Mouse (Mus musculus): ENCODE data around the gene Tdrd3. TPM values are rescaled to one million over a fixed set of nuclear protein-coding genes. Genes with fewer than 3 reads are reported as not detected.
A peak's percentile ranks its signal among the peaks of the same experiment; 100 is the strongest.

Tdrd3 gene
- polyA plus RNA-seq, 1 experiment = 4.9 TPM

DNA sequence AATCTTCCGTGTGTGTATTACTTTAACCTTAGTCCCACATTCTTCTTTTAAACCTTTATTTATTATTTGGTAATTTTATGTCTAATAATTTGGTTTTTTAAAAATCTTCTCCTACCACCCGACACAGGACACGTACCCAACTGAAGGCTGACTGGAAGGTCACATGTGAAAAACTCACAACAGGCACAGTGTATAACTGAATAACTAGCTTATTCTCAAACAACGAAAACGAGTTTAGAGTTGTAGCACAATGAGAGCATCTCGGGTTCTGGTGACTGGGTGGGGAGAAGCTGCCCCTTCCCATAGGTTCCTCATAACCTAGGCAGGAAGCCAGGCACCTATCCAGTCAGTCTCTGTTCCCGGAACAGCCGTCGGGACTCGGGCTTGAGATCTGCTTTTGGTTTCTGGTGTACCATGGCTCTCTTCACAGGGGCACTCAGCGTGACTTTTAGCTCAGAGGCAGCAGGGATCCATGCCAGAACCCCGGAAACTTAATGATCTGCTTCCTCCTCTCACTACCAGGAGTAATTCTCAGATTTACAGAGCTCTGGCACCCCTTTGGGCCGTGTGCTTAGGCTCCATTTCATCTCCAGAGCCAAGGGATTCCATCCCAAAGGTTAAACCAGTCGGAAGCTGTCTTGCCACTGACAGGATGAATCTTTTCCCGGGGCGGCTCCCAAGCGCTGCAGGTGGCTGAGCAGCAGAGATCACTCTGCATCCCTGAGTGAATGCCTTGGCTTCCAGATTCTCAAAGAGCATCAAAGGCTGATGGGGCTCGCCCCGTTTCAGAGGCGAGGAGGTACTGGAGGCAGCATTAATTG lies 151.4 kb downstream of the Tdrd3 start:
- Histone ChIP-seq H3K79me2 (ENCODE audit: control insufficient read depth, insufficient read depth) (no peaks in the 10 kb centered on the region), H3K79me3 (ENCODE audit: low read depth) (no peaks in the 10 kb centered on the region), H3K4me3 (ENCODE audit: insufficient read depth, poor library complexity, severe bottlenecking) (no peak overlapping the region), H3K27me3 (ENCODE audit: control insufficient read depth, insufficient read depth, insufficient read length) (peaks cover 6% of the 10 kb centered on the region), H3ac (ENCODE audit: control insufficient read depth, insufficient read length, low read depth) (no peak overlapping the region), H3K36me3 (ENCODE audit: control insufficient read depth, insufficient read depth) (no peaks in the 10 kb centered on the region)
- no peak for TF ChIP-seq CEBPB (IDR thresholded peaks at IDR 0.05; ENCODE audit: low read depth)

DNA sequence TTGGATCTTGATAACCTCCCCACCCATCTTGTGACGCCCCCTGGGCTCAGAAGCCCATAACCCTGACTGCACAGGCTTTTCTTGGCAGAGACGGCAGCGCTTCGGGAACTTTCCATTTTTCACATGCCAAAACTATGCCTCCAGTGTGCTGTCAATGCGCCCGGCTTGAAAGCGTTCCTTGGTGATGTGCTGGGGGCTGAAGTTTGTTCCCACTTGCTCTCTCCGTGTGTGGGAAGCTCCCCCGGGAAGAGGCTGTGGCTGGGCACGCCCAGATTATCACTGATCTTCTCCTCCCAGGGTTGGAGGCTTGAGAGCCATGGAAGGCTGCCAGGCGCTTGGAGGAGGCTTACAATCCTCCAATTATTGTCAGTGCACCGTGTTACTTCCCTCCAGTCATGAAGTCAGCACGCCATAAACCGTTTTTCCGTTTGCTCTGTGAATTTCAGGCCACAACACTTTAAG lies 152.0 kb downstream of the Tdrd3 start:
- Histone ChIP-seq H3K27me3 (ENCODE audit: control insufficient read depth, insufficient read depth, insufficient read length) (peaks cover 6% of the 10 kb centered on the region), H3K4me3 (ENCODE audit: insufficient read depth, poor library complexity, severe bottlenecking) (no peak overlapping the region), H3K36me3 (ENCODE audit: control insufficient read depth, insufficient read depth) (no peaks in the 10 kb centered on the region), H3K79me2 (ENCODE audit: control insufficient read depth, insufficient read depth) (no peaks in the 10 kb centered on the region), H3K79me3 (ENCODE audit: low read depth) (no peaks in the 10 kb centered on the region), H3ac (ENCODE audit: control insufficient read depth, insufficient read length, low read depth) (no peak overlapping the region)
- TF ChIP-seq FOSL1 (IDR thresholded peaks at IDR 0.05; ENCODE audit: insufficient read depth, low read length, poor library complexity, severe bottlenecking) (no peak), MAX (IDR thresholded peaks at IDR 0.05) (no peak), MYOD1 (IDR thresholded peaks at IDR 0.05; ENCODE audit: control insufficient read depth, insufficient read length, low read depth) (no peak), MYOG (IDR thresholded peaks at IDR 0.05; ENCODE audit: control insufficient read depth, extremely low read depth, insufficient read length) (no peak), USF1 (IDR thresholded peaks at IDR 0.05; ENCODE audit: low read depth) (no peak), CEBPB (IDR thresholded peaks at IDR 0.05; ENCODE audit: low read depth) (no peak), CTCF (IDR thresholded peaks at IDR 0.05; ENCODE audit: control insufficient read depth, insufficient read depth, insufficient read length) (no peak)

DNA sequence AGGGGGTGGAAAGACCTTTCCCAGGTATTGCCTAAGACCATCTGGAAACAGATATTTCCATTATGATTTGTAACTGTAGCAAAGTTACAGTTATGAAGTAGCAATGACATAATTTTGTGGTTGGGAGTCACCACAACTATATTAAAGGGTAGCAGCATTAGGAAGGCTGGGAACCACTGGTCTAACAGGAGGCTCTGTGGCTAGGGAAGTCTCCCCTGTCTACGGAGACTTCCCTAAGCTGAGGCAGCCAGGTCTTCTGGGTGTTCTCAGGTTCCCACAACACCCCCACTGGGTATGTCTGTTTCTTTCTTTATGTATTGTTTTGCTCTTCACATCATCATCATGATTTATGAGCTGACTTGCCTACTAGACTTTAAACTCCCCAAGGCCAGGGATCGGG lies 153.0 kb downstream of the Tdrd3 start:
- Histone ChIP-seq H3K79me3 (ENCODE audit: low read depth) (no peaks in the 10 kb centered on the region), H3K27me3 (ENCODE audit: control insufficient read depth, insufficient read depth, insufficient read length) (no peaks in the 10 kb centered on the region), H3K36me3 (ENCODE audit: control insufficient read depth, insufficient read depth) (no peaks in the 10 kb centered on the region), H3K79me2 (ENCODE audit: control insufficient read depth, insufficient read depth) (no peaks in the 10 kb centered on the region), H3ac (ENCODE audit: control insufficient read depth, insufficient read length, low read depth) (no peak overlapping the region), H3K4me3 (ENCODE audit: insufficient read depth, poor library complexity, severe bottlenecking) (no peak overlapping the region)
- no peak for TF ChIP-seq MYOD1 (IDR thresholded peaks at IDR 0.05; ENCODE audit: control insufficient read depth, insufficient read length, low read depth)
- no peak for TF ChIP-seq MYOG (IDR thresholded peaks at IDR 0.05; ENCODE audit: control insufficient read depth, extremely low read depth, insufficient read length)
- TF ChIP-seq CEBPB (IDR thresholded peaks at IDR 0.05; ENCODE audit: low read depth) = peak; percentile 4
- TF ChIP-seq MAX (IDR thresholded peaks at IDR 0.05) = no peak

DNA sequence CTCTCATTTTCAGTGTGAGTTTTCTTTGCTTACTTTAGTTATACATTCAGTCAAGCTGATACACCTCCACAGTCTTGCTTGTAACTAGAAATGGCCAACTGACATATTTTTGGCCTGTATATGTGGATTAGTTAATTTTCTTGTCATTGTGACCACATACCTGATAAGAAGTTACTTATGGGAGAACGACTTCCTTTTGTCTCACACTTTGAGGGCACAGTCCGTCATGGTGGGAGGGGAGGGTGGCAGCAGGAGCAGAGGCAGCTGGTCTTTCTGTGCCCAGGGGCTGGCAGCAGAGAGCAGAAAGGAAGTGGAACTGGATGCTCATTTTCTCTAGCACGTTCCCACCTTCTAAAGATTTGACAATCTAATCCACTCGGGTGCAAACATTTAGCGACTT lies 156.0 kb downstream of the Tdrd3 start:
- Histone ChIP-seq H3ac (ENCODE audit: control insufficient read depth, insufficient read length, low read depth) (no peak overlapping the region), H3K4me3 (ENCODE audit: insufficient read depth, poor library complexity, severe bottlenecking) (no peak overlapping the region), H3K36me3 (ENCODE audit: control insufficient read depth, insufficient read depth) (no peaks in the 10 kb centered on the region), H3K79me3 (ENCODE audit: low read depth) (no peaks in the 10 kb centered on the region), H3K79me2 (ENCODE audit: control insufficient read depth, insufficient read depth) (no peaks in the 10 kb centered on the region), H3K27me3 (ENCODE audit: control insufficient read depth, insufficient read depth, insufficient read length) (no peaks in the 10 kb centered on the region)
- TF ChIP-seq MYOD1 (IDR thresholded peaks at IDR 0.05; ENCODE audit: control insufficient read depth, insufficient read length, low read depth) = no peak
- no peak for TF ChIP-seq CTCF (IDR thresholded peaks at IDR 0.05; ENCODE audit: control insufficient read depth, insufficient read depth, insufficient read length)
- no peak for TF ChIP-seq FOSL1 (IDR thresholded peaks at IDR 0.05; ENCODE audit: insufficient read depth, low read length, poor library complexity, severe bottlenecking)
- TF ChIP-seq MYOG (IDR thresholded peaks at IDR 0.05; ENCODE audit: control insufficient read depth, extremely low read depth, insufficient read length) = no peak
- no peak for TF ChIP-seq MAX (IDR thresholded peaks at IDR 0.05)
- no peak for TF ChIP-seq CEBPB (IDR thresholded peaks at IDR 0.05; ENCODE audit: low read depth)
- no peak for TF ChIP-seq USF1 (IDR thresholded peaks at IDR 0.05; ENCODE audit: low read depth)

DNA sequence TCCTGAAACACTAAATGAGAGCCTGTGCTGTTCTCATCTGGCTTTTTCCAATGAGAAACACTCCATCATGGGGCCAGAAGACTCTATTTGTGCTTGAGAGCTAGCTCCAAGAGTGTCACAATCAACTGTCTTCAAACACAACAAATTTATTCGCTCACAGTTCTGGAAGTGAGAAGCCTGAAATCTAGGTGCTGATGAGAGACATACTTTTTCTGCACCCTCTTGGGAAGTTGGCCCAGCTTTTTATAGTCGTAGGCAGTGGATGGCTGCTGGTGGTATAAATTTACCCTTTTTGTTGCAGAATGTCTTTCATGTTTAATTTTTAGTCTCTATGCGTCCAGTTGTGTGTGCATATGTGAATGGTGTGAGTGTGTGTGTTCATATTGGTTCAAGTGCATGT lies 166.2 kb downstream of the Tdrd3 start:
- Histone ChIP-seq H3K36me3 (ENCODE audit: control insufficient read depth, insufficient read depth) (no peaks in the 10 kb centered on the region), H3K79me2 (ENCODE audit: control insufficient read depth, insufficient read depth) (no peaks in the 10 kb centered on the region), H3K27me3 (ENCODE audit: control insufficient read depth, insufficient read depth, insufficient read length) (peaks cover 3% of the 10 kb centered on the region), H3ac (ENCODE audit: control insufficient read depth, insufficient read length, low read depth) (no peak overlapping the region), H3K4me3 (ENCODE audit: insufficient read depth, poor library complexity, severe bottlenecking) (no peak overlapping the region), H3K79me3 (ENCODE audit: low read depth) (no peaks in the 10 kb centered on the region)
- TF ChIP-seq MYOG (IDR thresholded peaks at IDR 0.05; ENCODE audit: control insufficient read depth, extremely low read depth, insufficient read length) = no peak
- no peak for TF ChIP-seq MYOD1 (IDR thresholded peaks at IDR 0.05; ENCODE audit: control insufficient read depth, insufficient read length, low read depth)
- no peak for TF ChIP-seq FOSL1 (IDR thresholded peaks at IDR 0.05; ENCODE audit: insufficient read depth, low read length, poor library complexity, severe bottlenecking)
- no peak for TF ChIP-seq CTCF (IDR thresholded peaks at IDR 0.05; ENCODE audit: control insufficient read depth, insufficient read depth, insufficient read length)

All from C2C12 (cell line).